In genomic region chr12:108554120-108554841, GRCm38 (mm10) we compare ENCODE assay signal across 7 mouse cellular contexts. TPM values are rescaled to one million over a fixed set of nuclear protein-coding genes. Genes with fewer than 3 reads are reported as not detected.
DNase-seq lines count a peak whose midpoint lies in the region; ATAC-seq lines count a peak whose summit lies in the region.

TSS of gene Evl (plus strand) at chr12:108554720.

- DNase-seq in adrenal gland, postnatal 14 days, result peak; percentile 94
- peak; percentile 99 for DNase-seq in embryonic facial prominence, embryonic 10.5 days (ENCODE audit: low spot score)
- DNase-seq in gonadal fat pad, adult 2 months (ENCODE audit: low read depth), result no peak
- peak; percentile 78 for DNase-seq in left cerebral cortex, postnatal 36 days (ENCODE audit: low spot score in 2 of 2)
- peak; percentile 99 for DNase-seq in midbrain, embryonic 10.5 days (ENCODE audit: low spot score)
- peak; percentile 35 for DNase-seq in skeletal muscle tissue, adult 2 months (ENCODE audit: low read depth, low spot score)

- WGBS in embryonic facial prominence, embryonic 10.5 days, result under 1% methylated on average over 50 of the region's 50 CpGs
- WGBS in intestine, embryonic 16.5 days, result 4% methylated on average over 42 of the region's 50 CpGs
- under 1% methylated on average over 50 of the region's 50 CpGs for WGBS in midbrain, embryonic 10.5 days

- peak within 1 kb of the TSS; percentile 97 for H3K4me3 ChIP-seq in embryonic facial prominence, embryonic 10.5 days
- H3K4me3 ChIP-seq in intestine, embryonic 16.5 days (ENCODE audit: low read length), result peak within 1 kb of the TSS; percentile 93
- peak within 1 kb of the TSS; percentile 90 for H3K4me3 ChIP-seq in midbrain, embryonic 10.5 days

- H3K27ac ChIP-seq in embryonic facial prominence, embryonic 10.5 days (replicated peaks), result peak within 1 kb of the TSS; percentile 95
- peak within 1 kb of the TSS; percentile 65 for H3K27ac ChIP-seq in intestine, embryonic 16.5 days (ENCODE audit: low read length)
- peak within 1 kb of the TSS; percentile 96 for H3K27ac ChIP-seq in midbrain, embryonic 10.5 days (replicated peaks)

- H3K36me3 ChIP-seq in embryonic facial prominence, embryonic 10.5 days (replicated peaks), result no peaks in the 10 kb centered on the region
- H3K36me3 ChIP-seq in intestine, embryonic 16.5 days (ENCODE audit: control insufficient read depth, insufficient read depth, low read length), result no peaks in the 10 kb centered on the region
- no peaks in the 10 kb centered on the region for H3K36me3 ChIP-seq in midbrain, embryonic 10.5 days

- peak; percentile 94 for ATAC-seq in intestine, embryonic 16.5 days

- peaks cover 53% of the 10 kb centered on the region for H3K4me1 ChIP-seq in embryonic facial prominence, embryonic 10.5 days
- H3K4me1 ChIP-seq in intestine, embryonic 16.5 days (ENCODE audit: control insufficient read depth, insufficient read depth, low read length), result peaks cover 11% of the 10 kb centered on the region
- peaks cover 63% of the 10 kb centered on the region for H3K4me1 ChIP-seq in midbrain, embryonic 10.5 days

- intact Hi-C loops in left cerebral cortex, postnatal 36 days (cut with DNase I), result loop anchor here (10.0 kb wide), 1 partner anchor 51 kb away; no protein-coding TSS in a partner anchor

- H3K9me3 ChIP-seq in embryonic facial prominence, embryonic 10.5 days, result no peaks in the 10 kb centered on the region
- H3K9me3 ChIP-seq in intestine, embryonic 16.5 days (ENCODE audit: control insufficient read depth, low read length), result no peaks in the 10 kb centered on the region
- H3K9me3 ChIP-seq in midbrain, embryonic 10.5 days (replicated peaks), result no peaks in the 10 kb centered on the region

- no peaks in the 10 kb centered on the region for H3K27me3 ChIP-seq in embryonic facial prominence, embryonic 10.5 days (replicated peaks; ENCODE audit: low read depth, poor library complexity, severe bottlenecking)
- H3K27me3 ChIP-seq in intestine, embryonic 16.5 days (replicated peaks; ENCODE audit: control insufficient read depth, insufficient read depth, low read length), result no peaks in the 10 kb centered on the region
- H3K27me3 ChIP-seq in midbrain, embryonic 10.5 days (ENCODE audit: low read depth, poor library complexity, severe bottlenecking), result peaks cover 6% of the 10 kb centered on the region

- H3K4me2 ChIP-seq in intestine, embryonic 16.5 days (ENCODE audit: low read depth, low read length), result peak within 1 kb of the TSS; percentile 83

- peak within 1 kb of the TSS; percentile 91 for H3K9ac ChIP-seq in intestine, embryonic 16.5 days (ENCODE audit: low read depth, low read length)

RNA-seq across cellular contexts. Expression of gene Evl, which starts in this region (rescaled TPM):
- 67.3 and 107 TPM in 2 replicates for total RNA-seq in adrenal gland, postnatal 14 days (2021)
- polyA plus RNA-seq in embryonic facial prominence, embryonic 10.5 days (2016; fragmentation: Nextera tagmentation; extraction: Ambion mirVana), result 58.3 and 60.2 TPM in 2 replicates
- 27.2 and 33.3 TPM in 2 replicates for polyA plus RNA-seq in gonadal fat pad, adult 2 months (2012; rRNA removed)
- polyA plus RNA-seq in intestine, embryonic 16.5 days (2015; fragmentation: Nextera tagmentation; extraction: Ambion mirVana), result 21.5 and 23.7 TPM in 2 replicates
- 100 to 1,000 TPM; 261 to 264 TPM for total RNA-seq in left cerebral cortex, postnatal 36 days (2021)
- polyA plus RNA-seq in midbrain, embryonic 10.5 days (2016; fragmentation: Nextera tagmentation; extraction: Ambion mirVana), result 57.7 and 75.0 TPM in 2 replicates
